Mouse (Mus musculus) kidney, embryonic 16.5 days (tissue): Measurements from ENCODE around the gene Trappc11. TPM values are rescaled to one million over a fixed set of nuclear protein-coding genes. Genes with fewer than 3 reads are reported as not detected.

Source experiments
- ATAC-seq: fragments of 200-750 bp; cut with Nextera tagmentation; 2 replicates; pipeline ENCODE4 v1.8.0; 2017; ENCODE audit warnings: moderate TSS enrichment; ENCODE audit not compliant: low FRiP score, low TSS enrichment
- H3K27ac ChIP-seq: fragments of 300-500 bp; sonication (generic); 2 replicates; pipeline ENCODE4 v1.5.1; 2014; ENCODE audit warnings: low read length
- H3K27me3 ChIP-seq: fragments of 300-500 bp; sonication (generic); 2 replicates; pipeline ENCODE4 v1.6.1; 2014; ENCODE audit warnings: low read length, control low read depth, mixed read lengths; ENCODE audit not compliant: insufficient read depth
- H3K36me3 ChIP-seq: fragments of 300-500 bp; sonication (generic); 2 replicates; pipeline ENCODE4 v1.6.1; 2014; ENCODE audit warnings: low read length, control low read depth, mixed read lengths; ENCODE audit not compliant: insufficient read depth
- H3K4me1 ChIP-seq: fragments of 300-500 bp; sonication (generic); 2 replicates; pipeline ENCODE4 v1.6.1; 2014; ENCODE audit warnings: low read length, control low read depth, mixed read lengths; ENCODE audit not compliant: insufficient read depth
- H3K4me2 ChIP-seq: fragments of 300-500 bp; sonication (generic); replicated peaks from 2 replicates; pipeline ENCODE4 v1.6.1; 2014; ENCODE audit warnings: low read depth, low read length
- H3K4me3 ChIP-seq: fragments of 300-500 bp; sonication (generic); 2 replicates; pipeline ENCODE4 v1.5.1; 2014; ENCODE audit warnings: mild to moderate bottlenecking, low read length
- H3K9ac ChIP-seq: fragments of 300-500 bp; sonication (generic); replicated peaks from 2 replicates; pipeline ENCODE4 v1.6.1; 2014; ENCODE audit warnings: low read length
- H3K9me3 ChIP-seq: fragments of 300-500 bp; sonication (generic); 2 replicates; pipeline ENCODE4 v1.6.1; 2016; ENCODE audit warnings: low read length, control low read depth
- WGBS: fragments of 180-500 bp; shearing (Covaris S2); extraction: QIAGEN DNeasy Blood & Tissue Kit; methylation state at CpG from one replicate; pipeline ENCODE4 v1.1.7; 2014; 5-methylcytosine and 5-hydroxymethylcytosine counted together
- polyA plus RNA-seq: library from polyadenylated mRNA; unstranded; fragments of >200 nt; fragmentation: Nextera tagmentation; extraction: Ambion mirVana; gene quantifications from 2 replicates; pipeline ENCODE4 v1.2.1, GENCODE M21; 2015

The Trappc11 gene
- polyA plus RNA-seq, 1 experiment from 2014 or later: 38.8 TPM

- peaks cover 60% of the 10 kb centered on the region for H3K36me3 ChIP-seq
- H3K9ac ChIP-seq: no peak overlapping the region
- no peaks in the 10 kb centered on the region for H3K9me3 ChIP-seq
- no peak overlapping the region for H3K4me3 ChIP-seq
- ATAC-seq: no peak
- 97% methylated on average over 10 of the region's 10 CpGs for WGBS
- H3K27me3 ChIP-seq: no peaks in the 10 kb centered on the region
- H3K27ac ChIP-seq: no peak overlapping the region
- H3K4me1 ChIP-seq: no peaks in the 10 kb centered on the region
- H3K4me2 ChIP-seq: no peak overlapping the region
Observed at GRCm38 (mm10) chr8:47547102-47547501, 13.8 kb upstream of the Trappc11 start.

- Histone ChIP-seq H3K9ac (no peak overlapping the region), H3K4me3 (no peak overlapping the region), H3K27me3 (no peaks in the 10 kb centered on the region), H3K27ac (no peak overlapping the region), H3K9me3 (no peaks in the 10 kb centered on the region), H3K4me2 (no peak overlapping the region), H3K4me1 (no peaks in the 10 kb centered on the region), H3K36me3 (peaks cover 49% of the 10 kb centered on the region)
- WGBS: 95% methylated on average over 5 of the region's 5 CpGs
- ATAC-seq: no peak
Observed at GRCm38 (mm10) chr8:47544094-47544493, 10.8 kb upstream of the Trappc11 start.

- 96% methylated on average over 16 of the region's 16 CpGs for WGBS
- H3K36me3 ChIP-seq: peaks cover 46% of the 10 kb centered on the region
- no peaks in the 10 kb centered on the region for H3K9me3 ChIP-seq
- H3K4me3 ChIP-seq: no peak overlapping the region
- no peak overlapping the region for H3K4me2 ChIP-seq
- ATAC-seq: no peak
- H3K4me1 ChIP-seq: no peaks in the 10 kb centered on the region
- H3K27me3 ChIP-seq: no peaks in the 10 kb centered on the region
- no peak overlapping the region for H3K27ac ChIP-seq
- no peak overlapping the region for H3K9ac ChIP-seq
Observed at GRCm38 (mm10) chr8:47542746-47543145, 9.5 kb upstream of the Trappc11 start.

GRCm38 (mm10) chr8:47538323-47538722, 5.1 kb upstream of the Trappc11 start:
- no peak for ATAC-seq
- Histone ChIP-seq H3K4me3 (no peak overlapping the region), H3K4me2 (no peak overlapping the region), H3K9me3 (no peaks in the 10 kb centered on the region), H3K4me1 (peaks cover 8% of the 10 kb centered on the region), H3K9ac (no peak overlapping the region), H3K36me3 (peaks cover 22% of the 10 kb centered on the region), H3K27me3 (no peaks in the 10 kb centered on the region), H3K27ac (no peak overlapping the region)
- WGBS: 70% methylated on average over 4 of the region's 4 CpGs

- H3K9ac ChIP-seq: no peak overlapping the region
- H3K27me3 ChIP-seq: no peaks in the 10 kb centered on the region
- peaks cover 24% of the 10 kb centered on the region for H3K36me3 ChIP-seq
- H3K27ac ChIP-seq: no peak overlapping the region
- no peak overlapping the region for H3K4me2 ChIP-seq
- no peaks in the 10 kb centered on the region for H3K9me3 ChIP-seq
- 88% methylated on average over 1 of the region's 1 CpGs for WGBS
- H3K4me3 ChIP-seq: no peak overlapping the region
- H3K4me1 ChIP-seq: peaks cover 12% of the 10 kb centered on the region
- ATAC-seq: no peak
Observed at GRCm38 (mm10) chr8:47528094-47528493, 5.2 kb downstream of the Trappc11 start.

GRCm38 (mm10) chr8:47513601-47514000, 19.7 kb downstream of the Trappc11 start:
- peaks cover 49% of the 10 kb centered on the region for H3K36me3 ChIP-seq
- no peak overlapping the region for H3K4me3 ChIP-seq
- WGBS: 95% methylated on average over 15 of the region's 15 CpGs
- no peak overlapping the region for H3K4me2 ChIP-seq
- H3K27ac ChIP-seq: no peak overlapping the region
- H3K27me3 ChIP-seq: no peaks in the 10 kb centered on the region
- no peaks in the 10 kb centered on the region for H3K9me3 ChIP-seq
- no peaks in the 10 kb centered on the region for H3K4me1 ChIP-seq
- H3K9ac ChIP-seq: no peak overlapping the region
- no peak for ATAC-seq

GRCm38 (mm10) chr8:47510930-47511329, 22.3 kb downstream of the Trappc11 start:
- no peak for ATAC-seq
- no peaks in the 10 kb centered on the region for H3K27me3 ChIP-seq
- H3K4me3 ChIP-seq: no peak overlapping the region
- no peak overlapping the region for H3K9ac ChIP-seq
- H3K4me2 ChIP-seq: no peak overlapping the region
- H3K27ac ChIP-seq: no peak overlapping the region
- no peaks in the 10 kb centered on the region for H3K4me1 ChIP-seq
- whole genome bisulfite sequencing: 88% methylated on average over 9 of the region's 9 CpGs
- H3K9me3 ChIP-seq: no peaks in the 10 kb centered on the region
- H3K36me3 ChIP-seq: peaks cover 56% of the 10 kb centered on the region

- no peak for ATAC-seq
- peaks cover 63% of the 10 kb centered on the region for H3K36me3 ChIP-seq
Observed at GRCm38 (mm10) chr8:47505431-47505830, 27.8 kb downstream of the Trappc11 start.

GRCm38 (mm10) chr8:47502546-47502945, 30.7 kb downstream of the Trappc11 start:
- no peak for ATAC-seq
- Histone ChIP-seq H3K9ac (no peak overlapping the region), H3K4me2 (no peak overlapping the region), H3K27me3 (no peaks in the 10 kb centered on the region), H3K27ac (no peak overlapping the region), H3K36me3 (peaks cover 54% of the 10 kb centered on the region), H3K4me3 (no peak overlapping the region), H3K4me1 (no peaks in the 10 kb centered on the region), H3K9me3 (no peaks in the 10 kb centered on the region)
- 93% methylated on average over 13 of the region's 13 CpGs for WGBS

More at GRCm38 (mm10) chr8:47505431-47505830, 27.8 kb downstream of the Trappc11 start:
- H3K9me3 ChIP-seq: no peaks in the 10 kb centered on the region
- WGBS: 94% methylated on average over 12 of the region's 12 CpGs
- no peaks in the 10 kb centered on the region for H3K4me1 ChIP-seq
- H3K27me3 ChIP-seq: no peaks in the 10 kb centered on the region
- H3K4me2 ChIP-seq: no peak overlapping the region
- no peak overlapping the region for H3K9ac ChIP-seq
- H3K27ac ChIP-seq: no peak overlapping the region
- no peak overlapping the region for H3K4me3 ChIP-seq

GRCm38 (mm10) chr8:47501994-47502393, 31.3 kb downstream of the Trappc11 start:
- Histone ChIP-seq H3K9ac (no peak overlapping the region), H3K36me3 (peaks cover 50% of the 10 kb centered on the region), H3K4me2 (no peak overlapping the region), H3K9me3 (no peaks in the 10 kb centered on the region), H3K27me3 (no peaks in the 10 kb centered on the region), H3K27ac (no peak overlapping the region), H3K4me1 (no peaks in the 10 kb centered on the region), H3K4me3 (no peak overlapping the region)
- 73% methylated on average over 2 of the region's 2 CpGs for WGBS
- no peak for ATAC-seq
